Mouse (Mus musculus): ENCODE results near the gene Ccdc42. TPM values are rescaled to one million over a fixed set of nuclear protein-coding genes. Genes with fewer than 3 reads are reported as not detected.

Ccdc42 gene
- polyA plus RNA-seq, 1 experiment: not detected

- Histone ChIP-seq H3K27me3 (ENCODE audit: control insufficient read depth, insufficient read depth, low read length, poor library complexity, severe bottlenecking) (no peaks in the 10 kb centered on the region), H3K36me3 (ENCODE audit: control insufficient read depth, insufficient read depth, low read length, poor library complexity, severe bottlenecking) (no peaks in the 10 kb centered on the region), H3K4me1 (ENCODE audit: control insufficient read depth, insufficient read depth, low read length) (no peaks in the 10 kb centered on the region), H3K9ac (ENCODE audit: low read depth, poor library complexity, severe bottlenecking) (no peak overlapping the region), H3K9me3 (replicated peaks; ENCODE audit: control insufficient read depth, insufficient read depth, low read length, poor library complexity, severe bottlenecking) (no peaks in the 10 kb centered on the region), H3K27ac (ENCODE audit: insufficient read depth, low read length) (no peak overlapping the region), H3K4me3 (ENCODE audit: low read depth, low read length) (no peak overlapping the region)
- TF ChIP-seq EP300 (IDR thresholded peaks at IDR 0.05; ENCODE audit: insufficient read depth, low read depth, low read length): no peak
Observed at GRCm38 (mm10) chr11:68602200-68602931, 15.5 kb downstream of the Ccdc42 start.

- TF ChIP-seq CTCF (IDR thresholded peaks at IDR 0.05; ENCODE audit: low read depth, low read length): no peak
- no peak for TF ChIP-seq POLR2A (IDR thresholded peaks at IDR 0.05; ENCODE audit: insufficient read depth, low read length)
- TF ChIP-seq EP300 (IDR thresholded peaks at IDR 0.05; ENCODE audit: insufficient read depth, low read depth, low read length): no peak
- no peak overlapping the region for H3K9ac ChIP-seq (ENCODE audit: low read depth, poor library complexity, severe bottlenecking)
Observed at GRCm38 (mm10) chr11:68607046-68607445, 20.2 kb downstream of the Ccdc42 start.

DNA sequence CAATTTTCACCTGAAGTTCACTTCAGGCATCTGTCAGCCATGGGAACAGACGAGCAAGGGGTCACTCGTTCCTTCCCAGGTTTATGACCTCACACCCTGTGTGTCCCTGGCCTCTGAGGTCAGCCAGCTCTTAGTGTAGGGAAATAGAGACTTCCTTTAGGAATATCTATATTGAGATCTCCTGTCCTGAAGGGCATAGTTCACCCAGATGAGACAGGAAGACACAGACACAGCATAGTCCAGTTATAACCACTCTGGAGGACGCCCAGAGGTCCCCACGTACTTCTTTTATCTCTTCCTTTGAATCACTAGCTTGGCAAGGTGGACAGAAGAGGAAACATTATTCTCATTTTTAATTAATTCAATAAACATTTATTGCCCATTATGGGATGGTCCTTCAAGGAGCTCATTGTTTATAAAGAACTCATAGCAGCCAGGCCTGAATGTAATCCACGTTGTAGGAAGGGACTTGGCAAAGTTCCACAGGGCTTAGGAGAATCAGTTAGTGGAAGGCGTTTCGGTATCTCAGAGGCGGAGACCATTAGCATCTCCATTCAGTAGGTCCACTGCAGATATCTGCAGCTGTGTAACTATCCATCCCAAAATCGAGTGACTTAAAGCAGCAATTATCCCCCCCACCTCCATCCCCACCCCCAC, 23.2 kb downstream of the Ccdc42 start:
- Histone ChIP-seq H3K36me3 (ENCODE audit: control insufficient read depth, insufficient read depth, low read length, poor library complexity, severe bottlenecking) (no peaks in the 10 kb centered on the region), H3K9ac (ENCODE audit: low read depth, poor library complexity, severe bottlenecking) (no peak overlapping the region), H3K27me3 (ENCODE audit: control insufficient read depth, insufficient read depth, low read length, poor library complexity, severe bottlenecking) (peaks cover 2% of the 10 kb centered on the region; the same call in 1 of the 2 replicates), H3K27ac (ENCODE audit: insufficient read depth, low read length) (no peak overlapping the region), H3K4me3 (ENCODE audit: low read depth, low read length) (no peak overlapping the region), H3K9me3 (replicated peaks; ENCODE audit: control insufficient read depth, insufficient read depth, low read length, poor library complexity, severe bottlenecking) (no peaks in the 10 kb centered on the region), H3K4me1 (ENCODE audit: control insufficient read depth, insufficient read depth, low read length) (no peaks in the 10 kb centered on the region)
- TF ChIP-seq POLR2A (IDR thresholded peaks at IDR 0.05; ENCODE audit: insufficient read depth, low read length) (no peak), CTCF (IDR thresholded peaks at IDR 0.05; ENCODE audit: low read depth, low read length) (no peak), EP300 (IDR thresholded peaks at IDR 0.05; ENCODE audit: insufficient read depth, low read depth, low read length) (no peak)

More at GRCm38 (mm10) chr11:68607046-68607445, 20.2 kb downstream of the Ccdc42 start:
- no peaks in the 10 kb centered on the region for H3K4me1 ChIP-seq (ENCODE audit: control insufficient read depth, insufficient read depth, low read length)
- no peaks in the 10 kb centered on the region for H3K36me3 ChIP-seq (ENCODE audit: control insufficient read depth, insufficient read depth, low read length, poor library complexity, severe bottlenecking)
- no peaks in the 10 kb centered on the region for H3K9me3 ChIP-seq (replicated peaks; ENCODE audit: control insufficient read depth, insufficient read depth, low read length, poor library complexity, severe bottlenecking)
- H3K27me3 ChIP-seq (ENCODE audit: control insufficient read depth, insufficient read depth, low read length, poor library complexity, severe bottlenecking): no peaks in the 10 kb centered on the region
- H3K27ac ChIP-seq (ENCODE audit: insufficient read depth, low read length): no peak overlapping the region
- no peak overlapping the region for H3K4me3 ChIP-seq (ENCODE audit: low read depth, low read length)

- H3K9me3 ChIP-seq (replicated peaks; ENCODE audit: control insufficient read depth, insufficient read depth, low read length, poor library complexity, severe bottlenecking): no peaks in the 10 kb centered on the region
- H3K9ac ChIP-seq (ENCODE audit: low read depth, poor library complexity, severe bottlenecking): no peak overlapping the region
- no peaks in the 10 kb centered on the region for H3K36me3 ChIP-seq (ENCODE audit: control insufficient read depth, insufficient read depth, low read length, poor library complexity, severe bottlenecking)
- TF ChIP-seq POLR2A (IDR thresholded peaks at IDR 0.05; ENCODE audit: insufficient read depth, low read length) (no peak), CTCF (IDR thresholded peaks at IDR 0.05; ENCODE audit: low read depth, low read length) (no peak), EP300 (IDR thresholded peaks at IDR 0.05; ENCODE audit: insufficient read depth, low read depth, low read length) (no peak)
- no peak overlapping the region for H3K4me3 ChIP-seq (ENCODE audit: low read depth, low read length)
- no peak overlapping the region for H3K27ac ChIP-seq (ENCODE audit: insufficient read depth, low read length)
- H3K27me3 ChIP-seq (ENCODE audit: control insufficient read depth, insufficient read depth, low read length, poor library complexity, severe bottlenecking): peaks cover 2% of the 10 kb centered on the region; the same call in 1 of the 2 replicates
- H3K4me1 ChIP-seq (ENCODE audit: control insufficient read depth, insufficient read depth, low read length): no peaks in the 10 kb centered on the region
Observed at GRCm38 (mm10) chr11:68610567-68610947, 23.7 kb downstream of the Ccdc42 start.

DNA sequence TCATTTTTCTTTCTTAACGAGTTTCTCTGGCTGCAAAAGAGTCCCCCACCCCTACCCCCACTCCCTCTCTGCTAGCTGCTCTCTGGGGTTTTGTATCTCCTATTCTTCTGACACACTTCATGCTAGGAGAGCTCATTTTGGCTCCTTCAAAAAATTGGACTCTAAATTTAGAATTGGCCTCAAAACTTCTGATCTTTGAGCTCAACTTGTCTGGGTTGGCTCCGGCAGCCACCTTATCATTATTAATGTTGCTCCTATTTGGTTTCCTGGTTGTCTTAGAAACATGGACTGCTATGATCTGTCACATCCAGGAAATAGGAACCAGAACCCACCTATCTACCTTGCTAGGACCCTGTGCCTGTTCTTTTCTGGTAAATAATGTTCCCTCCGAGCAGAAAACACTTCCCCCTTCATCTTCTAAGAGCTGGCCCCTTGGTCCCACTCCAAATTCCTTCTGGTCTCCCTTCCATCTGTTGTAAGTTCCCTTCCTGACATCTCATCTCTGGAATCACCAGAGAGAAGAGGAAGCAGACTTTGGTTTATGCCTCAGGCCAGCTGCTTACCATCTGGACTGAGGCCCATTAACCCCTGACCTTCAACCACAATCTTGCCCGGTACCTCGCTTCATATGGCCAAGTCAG, 26.4 kb downstream of the Ccdc42 start:
- TF ChIP-seq CTCF (IDR thresholded peaks at IDR 0.05; ENCODE audit: low read depth, low read length) (no peak), EP300 (IDR thresholded peaks at IDR 0.05; ENCODE audit: insufficient read depth, low read depth, low read length) (no peak), POLR2A (IDR thresholded peaks at IDR 0.05; ENCODE audit: insufficient read depth, low read length) (no peak)
- H3K4me1 ChIP-seq (ENCODE audit: control insufficient read depth, insufficient read depth, low read length): no peaks in the 10 kb centered on the region
- no peak overlapping the region for H3K9ac ChIP-seq (ENCODE audit: low read depth, poor library complexity, severe bottlenecking)
- H3K27me3 ChIP-seq (ENCODE audit: control insufficient read depth, insufficient read depth, low read length, poor library complexity, severe bottlenecking): peaks cover 2% of the 10 kb centered on the region; the same call in 1 of the 2 replicates
- H3K4me3 ChIP-seq (ENCODE audit: low read depth, low read length): no peak overlapping the region
- no peak overlapping the region for H3K27ac ChIP-seq (ENCODE audit: insufficient read depth, low read length)
- H3K9me3 ChIP-seq (replicated peaks; ENCODE audit: control insufficient read depth, insufficient read depth, low read length, poor library complexity, severe bottlenecking): 0 out of 2 replicates have a peak, but pooled peaks cover 2% of the 10 kb centered on the region
- no peaks in the 10 kb centered on the region for H3K36me3 ChIP-seq (ENCODE audit: control insufficient read depth, insufficient read depth, low read length, poor library complexity, severe bottlenecking)

DNA sequence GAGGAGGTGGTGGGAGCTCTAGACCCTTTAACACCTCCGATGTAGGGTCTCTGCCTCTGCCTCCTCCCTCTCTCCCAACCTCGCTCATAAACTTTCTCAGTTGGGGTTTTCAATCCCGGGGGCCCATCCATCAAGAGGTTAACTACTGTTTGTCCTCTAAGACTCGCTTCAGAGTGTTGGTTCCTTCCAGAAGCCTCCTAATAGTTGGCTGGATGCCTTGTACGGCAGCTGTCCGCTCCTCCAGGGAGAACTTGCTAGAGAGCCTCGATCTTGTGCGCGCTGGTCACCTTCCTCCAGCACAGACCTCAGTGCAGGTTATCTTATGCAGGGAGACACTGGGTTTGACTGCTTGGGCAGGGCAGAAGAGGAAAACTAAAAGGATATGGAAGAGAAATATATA, 35.9 kb downstream of the Ccdc42 start:
- Histone ChIP-seq H3K27ac (ENCODE audit: insufficient read depth, low read length) (no peak overlapping the region), H3K9ac (ENCODE audit: low read depth, poor library complexity, severe bottlenecking) (no peak overlapping the region), H3K27me3 (ENCODE audit: control insufficient read depth, insufficient read depth, low read length, poor library complexity, severe bottlenecking) (no peaks in the 10 kb centered on the region), H3K36me3 (ENCODE audit: control insufficient read depth, insufficient read depth, low read length, poor library complexity, severe bottlenecking) (no peaks in the 10 kb centered on the region), H3K4me1 (ENCODE audit: control insufficient read depth, insufficient read depth, low read length) (no peaks in the 10 kb centered on the region), H3K9me3 (replicated peaks; ENCODE audit: control insufficient read depth, insufficient read depth, low read length, poor library complexity, severe bottlenecking) (no peaks in the 10 kb centered on the region), H3K4me3 (ENCODE audit: low read depth, low read length) (no peak overlapping the region)
- TF ChIP-seq CTCF (IDR thresholded peaks at IDR 0.05; ENCODE audit: low read depth, low read length) (no peak), POLR2A (IDR thresholded peaks at IDR 0.05; ENCODE audit: insufficient read depth, low read length) (no peak), EP300 (IDR thresholded peaks at IDR 0.05; ENCODE audit: insufficient read depth, low read depth, low read length) (no peak)

Data from ES-Bruce4 (cell line).